Mouse (Mus musculus): ENCODE measurements around the gene Aurkb. TPM values are rescaled to one million over a fixed set of nuclear protein-coding genes. Genes with fewer than 3 reads are reported as not detected.

The Aurkb gene
- polyA plus RNA-seq, 1 experiment from 2014 or later: 12.6 TPM

DNA sequence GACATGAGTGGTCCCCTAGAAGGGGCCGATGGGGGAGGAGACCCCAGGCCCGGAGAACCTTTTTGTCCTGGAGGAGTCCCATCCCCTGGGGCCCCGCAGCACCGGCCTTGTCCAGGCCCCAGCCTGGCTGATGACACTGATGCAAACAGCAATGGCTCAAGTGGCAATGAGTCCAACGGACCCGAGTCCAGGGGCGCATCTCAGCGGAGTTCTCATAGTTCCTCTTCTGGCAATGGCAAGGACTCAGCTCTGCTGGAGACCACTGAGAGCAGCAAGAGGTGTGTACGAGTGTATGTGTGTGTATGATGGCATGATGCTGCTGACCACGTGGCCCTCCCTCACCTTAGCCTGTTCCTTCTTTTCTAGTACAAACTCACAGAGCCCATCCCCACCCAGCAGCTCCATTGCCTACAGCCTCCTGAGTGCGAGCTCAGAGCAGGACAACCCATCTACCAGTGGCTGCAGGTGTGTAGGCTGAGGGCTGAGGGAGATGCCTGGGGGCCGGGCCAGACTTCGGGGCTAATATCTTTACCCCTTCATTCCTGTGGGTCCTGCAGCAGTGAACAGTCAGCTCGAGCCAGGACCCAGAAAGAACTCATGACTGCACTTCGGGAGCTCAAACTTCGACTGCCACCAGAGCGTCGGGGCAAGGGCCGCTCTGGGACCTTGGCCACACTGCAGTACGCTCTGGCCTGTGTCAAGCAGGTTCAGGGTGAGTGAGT is 55.4 kb downstream of the Aurkb start:
- no peak for ATAC-seq
- 92% methylated on average over 20 of the region's 20 CpGs for WGBS
- Histone ChIP-seq H3K9me3 (replicated peaks; ENCODE audit: control insufficient read depth, low read length, poor library complexity, severe bottlenecking) (no peaks in the 10 kb centered on the region), H3K4me3 (ENCODE audit: low read depth, low read length) (no peak overlapping the region), H3K4me2 (ENCODE audit: low read length) (peak overlapping the region; percentile 97), H3K4me1 (ENCODE audit: control insufficient read depth, insufficient read depth, low read length) (peaks cover 41% of the 10 kb centered on the region), H3K9ac (ENCODE audit: low read depth, low read length) (peak overlapping the region; percentile 55), H3K27ac (ENCODE audit: low read length) (no peak overlapping the region), H3K36me3 (ENCODE audit: control insufficient read depth, insufficient read depth, low read length) (peaks cover 36% of the 10 kb centered on the region), H3K27me3 (ENCODE audit: control insufficient read depth, insufficient read depth, low read depth, low read length) (no peaks in the 10 kb centered on the region)

Other genes with a start within 250 kb of the Aurkb start
- gene Ndel1, start 173.8 kb upstream of the Aurkb start, polyA plus RNA-seq (2015; fragmentation: Nextera tagmentation; extraction: Ambion mirVana): 108 TPM in 2 replicates
- gene Rnf222, start 157.1 kb upstream of the Aurkb start, polyA plus RNA-seq (2015; fragmentation: Nextera tagmentation; extraction: Ambion mirVana): not detected in 2 replicates
- 508 and 533 TPM in 2 replicates for gene Rpl26, start 144.1 kb upstream of the Aurkb start, polyA plus RNA-seq (2015; fragmentation: Nextera tagmentation; extraction: Ambion mirVana)
- 0.68 and 1.3 TPM in 2 replicates for gene Odf4, start 118.6 kb upstream of the Aurkb start, polyA plus RNA-seq (2015; fragmentation: Nextera tagmentation; extraction: Ambion mirVana)
- 27.7 and 30.5 TPM in 2 replicates for gene Arhgef15, start 88.2 kb upstream of the Aurkb start, polyA plus RNA-seq (2015; fragmentation: Nextera tagmentation; extraction: Ambion mirVana)
- gene Slc25a35, start 77.5 kb upstream of the Aurkb start, polyA plus RNA-seq (2015; fragmentation: Nextera tagmentation; extraction: Ambion mirVana): 1.4 and 1.6 TPM in 2 replicates
- gene Rangrf, start 70.5 kb upstream of the Aurkb start, polyA plus RNA-seq (2015; fragmentation: Nextera tagmentation; extraction: Ambion mirVana): 23.3 and 24.8 TPM in 2 replicates
- gene Pfas, start 37.2 kb upstream of the Aurkb start, polyA plus RNA-seq (2015; fragmentation: Nextera tagmentation; extraction: Ambion mirVana): 15.8 and 16.8 TPM in 2 replicates
- gene Ctc1, start 29.7 kb upstream of the Aurkb start, polyA plus RNA-seq (2015; fragmentation: Nextera tagmentation; extraction: Ambion mirVana): 66.5 and 67.0 TPM in 2 replicates
- gene Borcs6, start 14.1 kb downstream of the Aurkb start, polyA plus RNA-seq (2015; fragmentation: Nextera tagmentation; extraction: Ambion mirVana): 15.7 and 20.4 TPM in 2 replicates
- gene Tmem107, start 25.2 kb downstream of the Aurkb start, polyA plus RNA-seq (2015; fragmentation: Nextera tagmentation; extraction: Ambion mirVana): 41.2 and 44.0 TPM in 2 replicates
- 335 and 438 TPM in 2 replicates for gene Vamp2, start 42.8 kb downstream of the Aurkb start, polyA plus RNA-seq (2015; fragmentation: Nextera tagmentation; extraction: Ambion mirVana)
- 12.4 TPM in 2 replicates for gene Per1, start 49.6 kb downstream of the Aurkb start, polyA plus RNA-seq (2015; fragmentation: Nextera tagmentation; extraction: Ambion mirVana)
- gene Hes7, start 74.8 kb downstream of the Aurkb start, polyA plus RNA-seq (2015; fragmentation: Nextera tagmentation; extraction: Ambion mirVana): 0.75 and 1.1 TPM in 2 replicates
- 0.49 and 0.65 TPM in 2 replicates for gene 9130213A22Rik, start 76.9 kb downstream of the Aurkb start, polyA plus RNA-seq (2015; fragmentation: Nextera tagmentation; extraction: Ambion mirVana)
- 9.0 and 11.5 TPM in 2 replicates for gene Aloxe3, start 80.2 kb downstream of the Aurkb start, polyA plus RNA-seq (2015; fragmentation: Nextera tagmentation; extraction: Ambion mirVana)
- gene Alox12b, start 111.3 kb downstream of the Aurkb start, polyA plus RNA-seq (2015; fragmentation: Nextera tagmentation; extraction: Ambion mirVana): 0.50 and 0.53 TPM in 2 replicates
- gene Alox8, start 152.2 kb downstream of the Aurkb start, polyA plus RNA-seq (2015; fragmentation: Nextera tagmentation; extraction: Ambion mirVana): 0.59 and 0.72 TPM in 2 replicates
- 0.51 and 0.67 TPM in 2 replicates for gene Gucy2e, start 191.4 kb downstream of the Aurkb start, polyA plus RNA-seq (2015; fragmentation: Nextera tagmentation; extraction: Ambion mirVana)

All from midbrain, embryonic 16.5 days (tissue).